Mouse (Mus musculus) heart, embryonic 11.5 days (tissue): Measurements from ENCODE around the gene Acox1. TPM values are rescaled to one million over a fixed set of nuclear protein-coding genes. Genes with fewer than 3 reads are reported as not detected.

Source experiments
- ATAC-seq: fragments of 200-750 bp; cut with Nextera tagmentation; replicated peaks from 2 replicates; pipeline ENCODE4 v1.8.0; 2017; ENCODE audit warnings: moderate library complexity; ENCODE audit not compliant: insufficient number of reproducible peaks, low FRiP score, low TSS enrichment
- H3K27ac ChIP-seq: fragments of 300-500 bp; sonication (generic); 2 replicates; pipeline ENCODE4 v1.5.1; 2014; ENCODE audit warnings: mild to moderate bottlenecking, low read depth, low read length
- H3K27me3 ChIP-seq: fragments of 300-500 bp; sonication (generic); 2 replicates; pipeline ENCODE4 v1.6.1; 2014; ENCODE audit warnings: mild to moderate bottlenecking, low read length, mixed read lengths; ENCODE audit not compliant: control insufficient read depth, insufficient read depth
- H3K36me3 ChIP-seq: fragments of 300-500 bp; sonication (generic); 2 replicates; pipeline ENCODE4 v1.6.1; 2014; ENCODE audit warnings: mild to moderate bottlenecking, low read length, moderate library complexity, mixed read lengths; ENCODE audit not compliant: control insufficient read depth, insufficient read depth
- H3K4me1 ChIP-seq: fragments of 300-500 bp; sonication (generic); 2 replicates; pipeline ENCODE4 v1.6.1; 2014; ENCODE audit warnings: low read length; ENCODE audit not compliant: control insufficient read depth, insufficient read depth
- H3K4me2 ChIP-seq: fragments of 300-500 bp; sonication (generic); 2 replicates; pipeline ENCODE4 v1.6.1; 2014; ENCODE audit warnings: mild to moderate bottlenecking, moderate library complexity
- H3K4me3 ChIP-seq: fragments of 300-500 bp; sonication (generic); 2 replicates; pipeline ENCODE4 v1.5.1; 2014; ENCODE audit warnings: low read depth, low read length
- H3K9ac ChIP-seq: fragments of 300-500 bp; sonication (generic); 2 replicates; pipeline ENCODE4 v1.6.1; 2014; ENCODE audit warnings: mild to moderate bottlenecking, low read depth, low read length, moderate library complexity
- H3K9me3 ChIP-seq: fragments of 300-500 bp; sonication (generic); replicated peaks from 2 replicates; pipeline ENCODE4 v1.6.1; 2016; ENCODE audit warnings: low read length; ENCODE audit not compliant: control insufficient read depth
- WGBS: fragments of 180-500 bp; shearing (Covaris S2); extraction: QIAGEN DNeasy Blood & Tissue Kit; methylation state at CpG from one replicate; pipeline ENCODE4 v1.1.7; 2014; ENCODE audit not compliant: insufficient replicate concordance; 5-methylcytosine and 5-hydroxymethylcytosine counted together
- polyA plus RNA-seq: library from polyadenylated mRNA; unstranded; fragments of >200 nt; fragmentation: Nextera tagmentation; extraction: Ambion mirVana; gene quantifications from 2 replicates; pipeline ENCODE4 v1.2.1, GENCODE M21; 2014

Gene Acox1
- polyA plus RNA-seq, 1 experiment from 2014 or later, result 29.3 TPM

GRCm38 (mm10) chr11:116203150-116203549 lies 4.3 kb upstream of the Acox1 start:
- no peaks in the 10 kb centered on the region for H3K27me3 ChIP-seq
- no peak overlapping the region for H3K9ac ChIP-seq
- peaks cover 3% of the 10 kb centered on the region; the same call in 1 of the 2 replicates for H3K4me1 ChIP-seq
- no peak overlapping the region for H3K27ac ChIP-seq
- 87% methylated on average over 3 of the region's 3 CpGs for WGBS
- no peak for ATAC-seq
- H3K9me3 ChIP-seq, result no peaks in the 10 kb centered on the region
- H3K4me3 ChIP-seq, result no peak overlapping the region
- peaks cover 13% of the 10 kb centered on the region for H3K36me3 ChIP-seq
- H3K4me2 ChIP-seq, result no peak overlapping the region

GRCm38 (mm10) chr11:116201151-116201550 lies 2.3 kb upstream of the Acox1 start:
- Histone ChIP-seq H3K4me1 (peaks cover 3% of the 10 kb centered on the region; the same call in 1 of the 2 replicates), H3K27me3 (no peaks in the 10 kb centered on the region), H3K36me3 (peaks cover 6% of the 10 kb centered on the region; the same call in 1 of the 2 replicates), H3K4me2 (no peak overlapping the region), H3K9me3 (no peaks in the 10 kb centered on the region), H3K27ac (no peak overlapping the region), H3K9ac (no peak overlapping the region), H3K4me3 (no peak overlapping the region)
- 89% methylated on average over 2 of the region's 2 CpGs for WGBS
- ATAC-seq, result no peak

GRCm38 (mm10) chr11:116198132-116198531 lies 713 bp downstream of the Acox1 start:
- Histone ChIP-seq H3K4me3 (peak overlapping the region; percentile 75), H3K4me1 (peaks cover 8% of the 10 kb centered on the region), H3K27me3 (no peaks in the 10 kb centered on the region), H3K36me3 (peaks cover 5% of the 10 kb centered on the region; the same call in 1 of the 2 replicates), H3K9ac (peak overlapping the region; percentile 90), H3K4me2 (peak overlapping the region; percentile 87), H3K9me3 (no peaks in the 10 kb centered on the region), H3K27ac (peak overlapping the region; percentile 98)
- WGBS, result 24% methylated on average over 13 of the region's 13 CpGs
- ATAC-seq, result no peak

- Histone ChIP-seq H3K27ac (no peak overlapping the region), H3K4me2 (peak overlapping the region; percentile 87), H3K27me3 (no peaks in the 10 kb centered on the region), H3K4me3 (0 out of 2 replicates have a peak overlapping the region, but pooled peaks have one; percentile 75), H3K36me3 (peaks cover 5% of the 10 kb centered on the region; the same call in 1 of the 2 replicates), H3K9me3 (no peaks in the 10 kb centered on the region), H3K9ac (no peak overlapping the region), H3K4me1 (peaks cover 8% of the 10 kb centered on the region)
- WGBS, result 89% methylated on average over 6 of the region's 6 CpGs
- no peak for ATAC-seq
Measured at GRCm38 (mm10) chr11:116197584-116197906, 1.3 kb downstream of the Acox1 start.

- H3K4me2 ChIP-seq, result no peak overlapping the region
- peaks cover 5% of the 10 kb centered on the region; the same call in 1 of the 2 replicates for H3K36me3 ChIP-seq
- H3K4me3 ChIP-seq, result no peak overlapping the region
- ATAC-seq, result no peak
- 92% methylated on average over 18 of the region's 18 CpGs for WGBS
- H3K27ac ChIP-seq, result no peak overlapping the region
- H3K9me3 ChIP-seq, result no peaks in the 10 kb centered on the region
- H3K4me1 ChIP-seq, result peaks cover 8% of the 10 kb centered on the region
- H3K9ac ChIP-seq, result no peak overlapping the region
- no peaks in the 10 kb centered on the region for H3K27me3 ChIP-seq
Measured at GRCm38 (mm10) chr11:116196866-116197583, 1.8 kb downstream of the Acox1 start.

- no peak for ATAC-seq
- Histone ChIP-seq H3K4me2 (no peak overlapping the region), H3K27me3 (no peaks in the 10 kb centered on the region), H3K4me1 (peaks cover 8% of the 10 kb centered on the region), H3K36me3 (peaks cover 5% of the 10 kb centered on the region; the same call in 1 of the 2 replicates), H3K4me3 (no peak overlapping the region), H3K9ac (no peak overlapping the region), H3K9me3 (no peaks in the 10 kb centered on the region), H3K27ac (no peak overlapping the region)
- WGBS, result 85% methylated on average over 3 of the region's 3 CpGs
Measured at GRCm38 (mm10) chr11:116196336-116196735, 2.5 kb downstream of the Acox1 start.

- H3K9me3 ChIP-seq, result no peaks in the 10 kb centered on the region
- H3K9ac ChIP-seq, result no peak overlapping the region
- H3K27ac ChIP-seq, result 0 out of 2 replicates have a peak overlapping the region, but pooled peaks have one; percentile 10
- no peaks in the 10 kb centered on the region for H3K27me3 ChIP-seq
- no peak for ATAC-seq
- H3K4me3 ChIP-seq, result no peak overlapping the region
- peaks cover 8% of the 10 kb centered on the region for H3K4me1 ChIP-seq
- peak overlapping the region; percentile 27 for H3K4me2 ChIP-seq
- 55% methylated on average over 5 of the region's 5 CpGs for WGBS
- H3K36me3 ChIP-seq, result peaks cover 5% of the 10 kb centered on the region; the same call in 1 of the 2 replicates
Measured at GRCm38 (mm10) chr11:116195252-116195651, 3.6 kb downstream of the Acox1 start.

- H3K9me3 ChIP-seq, result no peaks in the 10 kb centered on the region
- no peak overlapping the region for H3K9ac ChIP-seq
- no peak overlapping the region for H3K4me2 ChIP-seq
- H3K27ac ChIP-seq, result no peak overlapping the region
- ATAC-seq, result no peak
- no peak overlapping the region for H3K4me3 ChIP-seq
- H3K36me3 ChIP-seq, result peaks cover 5% of the 10 kb centered on the region; the same call in 1 of the 2 replicates
- H3K4me1 ChIP-seq, result peaks cover 7% of the 10 kb centered on the region
- 93% methylated on average over 8 of the region's 8 CpGs for WGBS
- no peaks in the 10 kb centered on the region for H3K27me3 ChIP-seq
Measured at GRCm38 (mm10) chr11:116194619-116195018, 4.2 kb downstream of the Acox1 start.
